Mouse (Mus musculus): ENCODE data around the gene Stxbp4. TPM values are rescaled to one million over a fixed set of nuclear protein-coding genes. Genes with fewer than 3 reads are reported as not detected.

Gene Stxbp4
- total and polyA plus RNA-seq, 3 experiments: 4.0 to 4.9 TPM; not detected in 1

GRCm38 (mm10) chr11:90684765-90685164, 46.9 kb upstream of the Stxbp4 start:
- H3K9me3 ChIP-seq (replicated peaks; ENCODE audit: insufficient read depth, low read length): no peaks in the 10 kb centered on the region
- TF ChIP-seq MEF2A (IDR thresholded peaks at IDR 0.05; ENCODE audit: extremely low read depth, insufficient replicate concordance, low read depth, low read length, poor library complexity, severe bottlenecking) (no peak), ZMIZ1 (IDR thresholded peaks at IDR 0.05; ENCODE audit: low read depth, low read length) (no peak), USF2 (IDR thresholded peaks at IDR 0.05; ENCODE audit: borderline replicate concordance in 1 of 2, insufficient read depth in 1 of 2, low read depth in 1 of 2, low read length in 2 of 2) (no peak), MXI1 (IDR thresholded peaks at IDR 0.05; ENCODE audit: low read depth, low read length) (no peak), MYC (IDR thresholded peaks at IDR 0.05; ENCODE audit: low read depth, low read length) (no peak), POLR2A (IDR thresholded peaks at IDR 0.05; ENCODE audit: control insufficient read depth in 1 of 2, insufficient read depth in 1 of 2, low read depth in 1 of 2, low read length in 2 of 2, poor library complexity in 1 of 2) (no peak), RAD21 (IDR thresholded peaks at IDR 0.05; ENCODE audit: low read depth, low read length) (no peak), NRF1 (IDR thresholded peaks at IDR 0.05; ENCODE audit: insufficient read depth, low read depth, low read length, poor library complexity, severe bottlenecking) (no peak), KAT2A (conservative IDR thresholded peaks at IDR 0.05; ENCODE audit: low read depth, low read length) (no peak), UBTF (IDR thresholded peaks at IDR 0.05; ENCODE audit: borderline replicate concordance, insufficient read depth, low read depth, low read length) (no peak), GABPA (IDR thresholded peaks at IDR 0.05; ENCODE audit: low read depth, low read length) (no peak), MAFK (IDR thresholded peaks at IDR 0.05; ENCODE audit: borderline replicate concordance, low read depth, low read length) (no peak), ZNF384 (IDR thresholded peaks at IDR 0.05; ENCODE audit: low read depth, low read length) (no peak), TBP (IDR thresholded peaks at IDR 0.05; ENCODE audit: low read depth, low read length) (no peak), SIN3A (IDR thresholded peaks at IDR 0.05; ENCODE audit: low read length) (no peak), POLR2AphosphoS5 (IDR thresholded peaks at IDR 0.05; ENCODE audit: borderline replicate concordance, low read depth, low read length) (no peak), CHD2 (IDR thresholded peaks at IDR 0.05; ENCODE audit: low read length) (no peak)
- H3K9ac ChIP-seq (ENCODE audit: control insufficient read depth, low read depth, low read length, poor library complexity, severe bottlenecking): no peak overlapping the region
- H3K79me2 ChIP-seq (ENCODE audit: control insufficient read depth, insufficient read depth, low read length, poor library complexity): peaks cover 5% of the 10 kb centered on the region
- peaks cover 6 to 20% of the 10 kb centered on the region in 2 experiments for H3K36me3 ChIP-seq (ENCODE audit: control insufficient read depth in 1 of 2, insufficient read depth in 2 of 2, low read length in 2 of 2)
- H3K4me3 ChIP-seq (ENCODE audit: control insufficient read depth in 1 of 2, insufficient read depth in 1 of 2, low read depth in 2 of 2, low read length in 2 of 2): no peak overlapping the region
- DNase-seq (ENCODE audit: low read depth, low spot score): no peak
- no peaks in the 10 kb centered on the region for H3K27me3 ChIP-seq (ENCODE audit: control insufficient read depth in 1 of 2, insufficient read depth in 2 of 2, low read length in 2 of 2)
- no peak overlapping the region for H3K27ac ChIP-seq (ENCODE audit: control insufficient read depth, low read depth, low read length)
- peaks cover 9 to 25% of the 10 kb centered on the region in 2 experiments for H3K4me1 ChIP-seq (ENCODE audit: control insufficient read depth in 1 of 2, insufficient read depth in 2 of 2, low read length in 2 of 2)

DNA sequence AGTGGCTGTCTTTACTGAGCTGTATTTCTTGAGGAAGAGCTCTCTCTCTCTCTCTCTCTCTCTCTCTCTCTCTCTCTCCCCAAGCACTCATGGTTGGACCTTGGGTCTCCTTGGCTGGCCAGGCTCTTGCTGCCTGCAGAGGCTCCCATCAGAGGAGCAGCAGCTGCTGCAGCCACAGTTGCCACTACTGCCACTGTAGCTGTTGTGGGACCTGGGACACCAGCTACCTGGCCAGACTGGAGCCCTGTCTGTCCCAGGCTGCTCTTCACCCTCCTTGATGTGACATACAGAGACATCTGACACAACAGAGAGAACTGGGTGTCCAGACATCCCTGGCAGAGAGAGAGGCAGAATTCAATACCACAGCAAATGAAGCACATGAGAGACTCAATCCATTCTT, 43.3 kb upstream of the Stxbp4 start:
- Histone ChIP-seq H3K9ac (ENCODE audit: control insufficient read depth, low read depth, low read length, poor library complexity, severe bottlenecking) (no peak overlapping the region), H3K79me2 (ENCODE audit: control insufficient read depth, insufficient read depth, low read length, poor library complexity) (no peaks in the 10 kb centered on the region), H3K36me3 (ENCODE audit: control insufficient read depth in 1 of 2, insufficient read depth in 2 of 2, low read length in 2 of 2) (peaks cover 8 to 28% of the 10 kb centered on the region in 2 experiments), H3K27ac (ENCODE audit: control insufficient read depth, low read depth, low read length) (no peak overlapping the region), H3K27me3 (ENCODE audit: control insufficient read depth in 1 of 2, insufficient read depth in 2 of 2, low read length in 2 of 2) (no peaks in the 10 kb centered on the region), H3K4me3 (ENCODE audit: control insufficient read depth in 1 of 2, insufficient read depth in 1 of 2, low read depth in 2 of 2, low read length in 2 of 2) (no peak overlapping the region), H3K4me1 (ENCODE audit: control insufficient read depth in 1 of 2, insufficient read depth in 2 of 2, low read length in 2 of 2) (peaks cover 5 to 25% of the 10 kb centered on the region in 2 experiments), H3K9me3 (replicated peaks; ENCODE audit: insufficient read depth, low read length) (no peaks in the 10 kb centered on the region)
- no peak for TF ChIP-seq TAL1 (IDR thresholded peaks at IDR 0.05; ENCODE audit: low read length)
- TF ChIP-seq NRF1 (IDR thresholded peaks at IDR 0.05; ENCODE audit: insufficient read depth, low read depth, low read length, poor library complexity, severe bottlenecking): no peak
- no peak for TF ChIP-seq MXI1 (IDR thresholded peaks at IDR 0.05; ENCODE audit: low read depth, low read length)
- TF ChIP-seq E2F4 (IDR thresholded peaks at IDR 0.05; ENCODE audit: borderline replicate concordance, low read depth, low read length): no peak
- no peak for TF ChIP-seq CTCF (IDR thresholded peaks at IDR 0.05 in 2 of 3, conservative IDR thresholded peaks at IDR 0.05 in 1 of 3; ENCODE audit: control insufficient read depth in 1 of 3, insufficient read depth in 1 of 3, low read depth in 2 of 3, low read length in 3 of 3, poor library complexity in 1 of 3, severe bottlenecking in 1 of 3)
- no peak for TF ChIP-seq ZNF384 (IDR thresholded peaks at IDR 0.05; ENCODE audit: low read depth, low read length)
- no peak for TF ChIP-seq RAD21 (IDR thresholded peaks at IDR 0.05; ENCODE audit: low read depth, low read length)
- DNase-seq (ENCODE audit: low read depth, low spot score): no peak

Data from MEL (cell line).